Mouse (Mus musculus) ES-Bruce4 (cell line): ENCODE results near the gene Fam184a.

Experiments used
- CTCF ChIP-seq: IDR thresholded peaks from one replicate; pipeline ENCODE4 v1.8.1; 2011; ENCODE audit warnings: low read depth, low read length
- POLR2A ChIP-seq: IDR thresholded peaks from one replicate; pipeline ENCODE4 v1.8.1; 2011; ENCODE audit warnings: low read length; ENCODE audit not compliant: insufficient read depth

GRCm38 (mm10) chr10:53598821-53599220, 152.1 kb downstream of the Fam184a start:
- TF ChIP-seq CTCF (no peak), POLR2A (no peak)
